Mouse (Mus musculus) liver, embryonic 11.5 days (tissue): Measurements from ENCODE around the gene Thap12. TPM values are rescaled to one million over a fixed set of nuclear protein-coding genes. Genes with fewer than 3 reads are reported as not detected.

ENCODE experiments used
- ATAC-seq: fragments of 200-750 bp; cut with Nextera tagmentation; replicated peaks from 2 replicates; pipeline ENCODE4 v1.8.0; 2017; ENCODE audit warnings: moderate number of reproducible peaks, mild to moderate bottlenecking, moderate TSS enrichment, moderate library complexity; ENCODE audit not compliant: low FRiP score
- DNase-seq: peaks from one replicate; pipeline ENCODE4 v3.0.0-alpha.2; 2017; ENCODE audit warnings: low spot score
- H3K27ac ChIP-seq: fragments of 300-500 bp; sonication (generic); 2 replicates; pipeline ENCODE4 v1.5.1; 2014; ENCODE audit warnings: mild to moderate bottlenecking, low read depth, low read length, control low read depth
- H3K27me3 ChIP-seq: fragments of 300-500 bp; sonication (generic); replicated peaks from 2 replicates; pipeline ENCODE4 v1.6.1; 2014; ENCODE audit warnings: low read length, mixed read lengths; ENCODE audit not compliant: control insufficient read depth, insufficient read depth
- H3K36me3 ChIP-seq: fragments of 300-500 bp; sonication (generic); 2 replicates; pipeline ENCODE4 v1.6.1; 2014; ENCODE audit warnings: mild to moderate bottlenecking, low read length, moderate library complexity, mixed read lengths; ENCODE audit not compliant: control insufficient read depth, insufficient read depth
- H3K4me1 ChIP-seq: fragments of 300-500 bp; sonication (generic); replicated peaks from 2 replicates; pipeline ENCODE4 v1.6.1; 2014; ENCODE audit warnings: low read length, mixed read lengths; ENCODE audit not compliant: control insufficient read depth, insufficient read depth
- H3K4me2 ChIP-seq: fragments of 300-500 bp; sonication (generic); 2 replicates; pipeline ENCODE4 v1.6.1; 2014; ENCODE audit warnings: mild to moderate bottlenecking, control low read depth, moderate library complexity
- H3K4me3 ChIP-seq: fragments of 300-500 bp; sonication (generic); 2 replicates; pipeline ENCODE4 v1.5.1; 2014; ENCODE audit warnings: low read depth, low read length, control low read depth
- H3K9ac ChIP-seq: fragments of 300-500 bp; sonication (generic); 2 replicates; pipeline ENCODE4 v1.6.1; 2014; ENCODE audit warnings: low read depth, low read length, control low read depth
- H3K9me3 ChIP-seq: fragments of 300-500 bp; sonication (generic); 2 replicates; pipeline ENCODE4 v1.6.1; 2016; ENCODE audit warnings: low read length, inconsistent platforms, mixed read lengths; ENCODE audit not compliant: control insufficient read depth
- WGBS: fragments of 180-500 bp; shearing (Covaris S2); extraction: QIAGEN DNeasy Blood & Tissue Kit; methylation state at CpG from one replicate; pipeline ENCODE4 v1.1.7; 2014; 5-methylcytosine and 5-hydroxymethylcytosine counted together
- polyA plus RNA-seq: library from polyadenylated mRNA; unstranded; fragments of >200 nt; fragmentation: Nextera tagmentation; extraction: Ambion mirVana; gene quantifications from 2 replicates; pipeline ENCODE4 v1.2.1, GENCODE M21; 2014

The Thap12 gene
- polyA plus RNA-seq, 1 experiment from 2014 or later = 42.3 TPM

GRCm38 (mm10) chr7:98713661-98714060 lies 10.8 kb downstream of the Thap12 start:
- Histone ChIP-seq H3K9me3 (no peaks in the 10 kb centered on the region), H3K27ac (no peak overlapping the region), H3K27me3 (no peaks in the 10 kb centered on the region), H3K4me1 (no peaks in the 10 kb centered on the region), H3K9ac (no peak overlapping the region), H3K36me3 (peaks cover 35% of the 10 kb centered on the region), H3K4me2 (no peak overlapping the region), H3K4me3 (no peak overlapping the region)
- DNase-seq (no peak), ATAC-seq (no peak)
- 92% methylated on average over 3 of the region's 3 CpGs for WGBS

GRCm38 (mm10) chr7:98717438-98717837 lies 14.5 kb downstream of the Thap12 start:
- WGBS = 81% methylated on average over 3 of the region's 3 CpGs
- no peak overlapping the region for H3K4me3 ChIP-seq
- ATAC-seq (no peak), DNase-seq (no peak)
- H3K4me2 ChIP-seq = no peak overlapping the region
- H3K36me3 ChIP-seq = peaks cover 27% of the 10 kb centered on the region
- no peaks in the 10 kb centered on the region for H3K9me3 ChIP-seq
- H3K4me1 ChIP-seq = no peaks in the 10 kb centered on the region
- no peak overlapping the region for H3K9ac ChIP-seq
- no peaks in the 10 kb centered on the region for H3K27me3 ChIP-seq
- H3K27ac ChIP-seq = no peak overlapping the region

- 82% methylated on average over 3 of the region's 3 CpGs for WGBS
Observed at GRCm38 (mm10) chr7:98719761-98720160, 16.9 kb downstream of the Thap12 start.

GRCm38 (mm10) chr7:98720731-98721130 lies 17.8 kb downstream of the Thap12 start:
- no peak for ATAC-seq
- 63% methylated on average over 3 of the region's 3 CpGs for WGBS

More at GRCm38 (mm10) chr7:98719761-98720160, 16.9 kb downstream of the Thap12 start:
- ATAC-seq = no peak
- H3K4me2 ChIP-seq = no peak overlapping the region
- no peak overlapping the region for H3K27ac ChIP-seq
- H3K9me3 ChIP-seq = no peaks in the 10 kb centered on the region
- H3K9ac ChIP-seq = no peak overlapping the region
- H3K36me3 ChIP-seq = peaks cover 18% of the 10 kb centered on the region
- no peak for DNase-seq
- no peak overlapping the region for H3K4me3 ChIP-seq
- no peaks in the 10 kb centered on the region for H3K4me1 ChIP-seq
- H3K27me3 ChIP-seq = no peaks in the 10 kb centered on the region

GRCm38 (mm10) chr7:98721172-98721571 lies 18.3 kb downstream of the Thap12 start:
- no peak overlapping the region for H3K27ac ChIP-seq
- DNase-seq = no peak
- 67% methylated on average over 5 of the region's 5 CpGs for whole genome bisulfite sequencing
- H3K36me3 ChIP-seq = peaks cover 8% of the 10 kb centered on the region
- ATAC-seq = no peak
- H3K4me3 ChIP-seq = no peak overlapping the region
- no peak overlapping the region for H3K4me2 ChIP-seq
- H3K9me3 ChIP-seq = no peaks in the 10 kb centered on the region
- no peaks in the 10 kb centered on the region for H3K4me1 ChIP-seq
- H3K9ac ChIP-seq = no peak overlapping the region
- no peaks in the 10 kb centered on the region for H3K27me3 ChIP-seq

More at GRCm38 (mm10) chr7:98720731-98721130, 17.8 kb downstream of the Thap12 start:
- no peak for DNase-seq
- no peaks in the 10 kb centered on the region for H3K9me3 ChIP-seq
- H3K27me3 ChIP-seq = no peaks in the 10 kb centered on the region
- H3K4me2 ChIP-seq = no peak overlapping the region
- no peak overlapping the region for H3K9ac ChIP-seq
- H3K4me3 ChIP-seq = no peak overlapping the region
- no peak overlapping the region for H3K27ac ChIP-seq
- peaks cover 12% of the 10 kb centered on the region for H3K36me3 ChIP-seq
- H3K4me1 ChIP-seq = no peaks in the 10 kb centered on the region

GRCm38 (mm10) chr7:98721623-98722022 lies 18.7 kb downstream of the Thap12 start:
- H3K27me3 ChIP-seq = no peaks in the 10 kb centered on the region
- H3K36me3 ChIP-seq = peaks cover 4% of the 10 kb centered on the region
- no peaks in the 10 kb centered on the region for H3K4me1 ChIP-seq
- no peak overlapping the region for H3K27ac ChIP-seq
- no peak overlapping the region for H3K9ac ChIP-seq
- 79% methylated on average over 6 of the region's 6 CpGs for WGBS
- no peak for DNase-seq
- H3K9me3 ChIP-seq = no peaks in the 10 kb centered on the region
- H3K4me3 ChIP-seq = no peak overlapping the region
- H3K4me2 ChIP-seq = no peak overlapping the region
- ATAC-seq = no peak

GRCm38 (mm10) chr7:98725686-98726195 lies 22.8 kb downstream of the Thap12 start:
- no peaks in the 10 kb centered on the region for H3K36me3 ChIP-seq
- no peaks in the 10 kb centered on the region for H3K9me3 ChIP-seq
- no peak for ATAC-seq
- WGBS = 74% methylated on average over 6 of the region's 6 CpGs
- no peaks in the 10 kb centered on the region for H3K4me1 ChIP-seq
- no peak overlapping the region for H3K4me3 ChIP-seq
- no peak overlapping the region for H3K4me2 ChIP-seq
- H3K9ac ChIP-seq = no peak overlapping the region
- DNase-seq = no peak
- H3K27me3 ChIP-seq = peaks cover 3% of the 10 kb centered on the region; the same call in 1 of the 2 replicates
- no peak overlapping the region for H3K27ac ChIP-seq

GRCm38 (mm10) chr7:98727986-98728385 lies 25.1 kb downstream of the Thap12 start:
- peaks cover 3% of the 10 kb centered on the region; the same call in 1 of the 2 replicates for H3K27me3 ChIP-seq
- DNase-seq (no peak), ATAC-seq (no peak)
- no peak overlapping the region for H3K27ac ChIP-seq
- H3K9ac ChIP-seq = no peak overlapping the region
- H3K4me1 ChIP-seq = no peaks in the 10 kb centered on the region
- no peaks in the 10 kb centered on the region for H3K9me3 ChIP-seq
- no peaks in the 10 kb centered on the region for H3K36me3 ChIP-seq
- 74% methylated on average over 1 of the region's 1 CpGs for WGBS
- H3K4me3 ChIP-seq = no peak overlapping the region
- no peak overlapping the region for H3K4me2 ChIP-seq

GRCm38 (mm10) chr7:98728499-98728898 lies 25.6 kb downstream of the Thap12 start:
- Histone ChIP-seq H3K27me3 (peaks cover 3% of the 10 kb centered on the region; the same call in 1 of the 2 replicates), H3K4me1 (no peaks in the 10 kb centered on the region), H3K27ac (no peak overlapping the region), H3K9me3 (no peaks in the 10 kb centered on the region), H3K4me3 (no peak overlapping the region), H3K36me3 (no peaks in the 10 kb centered on the region), H3K4me2 (no peak overlapping the region), H3K9ac (no peak overlapping the region)
- DNase-seq (no peak), ATAC-seq (no peak)
- 47% methylated on average over 3 of the region's 3 CpGs for WGBS
